Mouse (Mus musculus): ENCODE results near the gene Ercc2.

GRCm38 (mm10) chr7:19443344-19443743, 61.5 kb downstream of the Ercc2 start:
- no peak for TF ChIP-seq POLR2A (IDR thresholded peaks at IDR 0.05; ENCODE audit: borderline replicate concordance, insufficient read depth, low read length)
- peak; percentile 86 for TF ChIP-seq CTCF (IDR thresholded peaks at IDR 0.05; ENCODE audit: borderline replicate concordance, insufficient read depth, low read depth, low read length)

All from cerebellum, adult 2 months (tissue).